Mouse (Mus musculus) midbrain, embryonic 15.5 days (tissue): ENCODE measurements at regions not wholly inside any gene's neighbourhood (a gene's known extent, or its start where the extent isn't known, plus 50 kb on each side); places are given as distances from the start of the nearest gene placed in this dataset.

Experiments
- ATAC-seq: fragments of 200-750 bp; cut with Nextera tagmentation; replicated peaks from 2 replicates; pipeline ENCODE4 v1.8.0; 2017; ENCODE audit warnings: moderate TSS enrichment
- H3K27ac ChIP-seq: fragments of 300-500 bp; sonication (generic); 2 replicates; pipeline ENCODE4 v1.5.1; 2015; ENCODE audit warnings: mild to moderate bottlenecking, inconsistent platforms
- H3K27me3 ChIP-seq: fragments of 300-500 bp; sonication (generic); replicated peaks from 2 replicates; pipeline ENCODE4 v1.6.1; 2015; ENCODE audit warnings: inconsistent platforms
- H3K36me3 ChIP-seq: fragments of 300-500 bp; sonication (generic); replicated peaks from 2 replicates; pipeline ENCODE4 v1.6.1; 2015; ENCODE audit warnings: inconsistent platforms
- H3K4me1 ChIP-seq: fragments of 300-500 bp; sonication (generic); 2 replicates; pipeline ENCODE4 v1.6.1; 2015; ENCODE audit warnings: inconsistent platforms
- H3K4me2 ChIP-seq: fragments of 300-500 bp; sonication (generic); 2 replicates; pipeline ENCODE4 v1.6.1; 2015; ENCODE audit warnings: inconsistent platforms, mild to moderate bottlenecking, moderate library complexity
- H3K4me3 ChIP-seq: fragments of 300-500 bp; sonication (generic); 2 replicates; pipeline ENCODE4 v1.5.1; 2015; ENCODE audit warnings: mild to moderate bottlenecking, inconsistent platforms
- H3K9ac ChIP-seq: fragments of 300-500 bp; sonication (generic); 2 replicates; pipeline ENCODE4 v1.6.1; 2015; ENCODE audit warnings: mild to moderate bottlenecking, inconsistent platforms
- H3K9me3 ChIP-seq: fragments of 300-500 bp; sonication (generic); 2 replicates; pipeline ENCODE4 v1.6.1; 2016; ENCODE audit warnings: inconsistent platforms
- WGBS: fragments of 180-500 bp; shearing (Covaris S2); methylation state at CpG from one replicate; pipeline ENCODE4 v1.1.7; 2015; ENCODE audit warnings: mixed read lengths; 5-methylcytosine and 5-hydroxymethylcytosine counted together

DNA sequence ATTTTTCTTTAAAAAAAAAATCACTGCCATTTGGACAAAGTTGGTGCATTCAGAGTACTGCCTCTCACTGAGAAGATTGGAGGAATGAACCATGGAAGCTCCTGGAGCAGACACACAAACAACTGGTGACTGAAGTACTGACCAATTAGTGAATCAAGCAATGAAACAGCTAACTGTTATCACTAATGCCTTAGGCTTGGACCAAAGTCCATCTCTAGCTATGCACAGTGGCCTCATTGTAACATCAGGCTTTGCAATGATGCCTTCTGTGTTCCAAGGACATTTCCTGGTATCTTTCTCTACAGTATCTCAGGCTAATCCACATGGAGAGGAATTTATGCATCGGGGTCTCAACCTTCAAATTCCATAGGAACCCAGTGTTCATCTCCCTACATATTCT lies 123.2 kb upstream of the Nsun2 start:
- no peak overlapping the region for H3K4me3 ChIP-seq
- no peaks in the 10 kb centered on the region for H3K27me3 ChIP-seq
- H3K36me3 ChIP-seq = no peaks in the 10 kb centered on the region
- no peak overlapping the region for H3K27ac ChIP-seq
- H3K4me1 ChIP-seq = no peaks in the 10 kb centered on the region
- H3K9ac ChIP-seq = no peak overlapping the region
- H3K9me3 ChIP-seq = no peaks in the 10 kb centered on the region
- ATAC-seq = no peak
- WGBS = 83% methylated on average over 1 of the region's 1 CpGs
- H3K4me2 ChIP-seq = no peak overlapping the region

DNA sequence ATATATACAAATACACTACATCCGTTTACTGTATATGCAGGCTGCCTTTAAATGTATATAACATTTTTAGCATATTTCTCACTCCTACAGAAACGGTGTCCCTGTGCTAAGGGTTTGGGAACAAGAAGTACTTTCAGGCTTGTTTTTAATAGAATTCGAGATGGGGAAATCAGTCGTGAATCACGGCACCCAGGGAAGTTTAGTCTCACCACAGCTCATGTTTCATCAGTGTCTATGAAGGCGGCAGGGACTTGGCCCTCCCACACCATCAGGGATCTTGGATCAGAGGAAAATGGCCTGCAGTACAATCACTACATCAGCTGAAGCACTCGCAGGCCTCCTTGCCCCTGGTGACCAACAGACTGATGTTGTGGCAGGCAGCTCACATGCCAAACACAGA lies 118.7 kb upstream of the Nsun2 start:
- Histone ChIP-seq H3K9me3 (no peaks in the 10 kb centered on the region), H3K4me3 (no peak overlapping the region), H3K27ac (no peak overlapping the region), H3K4me2 (no peak overlapping the region), H3K4me1 (no peaks in the 10 kb centered on the region), H3K36me3 (no peaks in the 10 kb centered on the region), H3K27me3 (no peaks in the 10 kb centered on the region), H3K9ac (no peak overlapping the region)
- 83% methylated on average over 7 of the region's 7 CpGs for WGBS
- no peak for ATAC-seq

- Histone ChIP-seq H3K4me2 (no peak overlapping the region), H3K9me3 (no peaks in the 10 kb centered on the region), H3K27me3 (no peaks in the 10 kb centered on the region), H3K36me3 (no peaks in the 10 kb centered on the region), H3K27ac (no peak overlapping the region), H3K9ac (no peak overlapping the region), H3K4me3 (no peak overlapping the region), H3K4me1 (no peaks in the 10 kb centered on the region)
- ATAC-seq = 0 out of 2 replicates have a peak, but pooled peaks have one; percentile 34
- WGBS = 47% methylated on average over 2 of the region's 2 CpGs
Measured at GRCm38 (mm10) chr13:69416726-69417125, 116.8 kb upstream of the Nsun2 start.

DNA sequence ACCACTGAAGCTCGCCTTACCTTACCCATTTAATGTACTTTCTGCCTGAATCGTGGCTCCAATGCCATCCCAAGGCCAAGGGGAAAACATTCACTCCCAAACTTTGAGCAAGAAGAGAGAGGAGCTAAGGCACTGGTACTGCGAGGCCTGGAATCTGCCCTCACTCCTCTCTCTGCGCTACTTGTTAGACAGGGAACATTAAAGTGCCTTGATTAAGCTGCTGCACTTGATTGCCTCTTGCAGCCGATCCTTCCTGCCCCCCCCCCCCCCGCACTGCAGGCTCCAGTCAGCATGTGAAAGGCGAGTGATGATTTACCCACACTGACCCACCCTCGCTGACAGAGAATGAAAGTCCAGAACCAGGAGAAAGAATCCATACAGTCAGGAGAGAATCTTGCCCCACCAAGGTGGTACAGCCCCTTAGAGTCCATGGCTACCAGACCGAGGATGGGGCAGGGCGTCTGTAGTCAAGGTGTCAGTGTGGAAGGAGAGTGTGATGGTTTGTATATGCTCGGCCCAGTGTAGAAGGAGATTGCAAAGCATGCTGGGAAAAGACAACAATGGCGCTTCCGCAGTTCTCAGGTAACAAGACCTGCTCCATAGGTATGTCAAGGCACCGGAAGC lies 115.6 kb upstream of the Nsun2 start:
- no peaks in the 10 kb centered on the region for H3K36me3 ChIP-seq
- H3K4me1 ChIP-seq = no peaks in the 10 kb centered on the region
- no peak for ATAC-seq
- no peak overlapping the region for H3K4me2 ChIP-seq
- H3K9me3 ChIP-seq = no peaks in the 10 kb centered on the region
- no peaks in the 10 kb centered on the region for H3K27me3 ChIP-seq
- no peak overlapping the region for H3K4me3 ChIP-seq
- no peak overlapping the region for H3K27ac ChIP-seq
- no peak overlapping the region for H3K9ac ChIP-seq
- WGBS = 81% methylated on average over 14 of the region's 14 CpGs

DNA sequence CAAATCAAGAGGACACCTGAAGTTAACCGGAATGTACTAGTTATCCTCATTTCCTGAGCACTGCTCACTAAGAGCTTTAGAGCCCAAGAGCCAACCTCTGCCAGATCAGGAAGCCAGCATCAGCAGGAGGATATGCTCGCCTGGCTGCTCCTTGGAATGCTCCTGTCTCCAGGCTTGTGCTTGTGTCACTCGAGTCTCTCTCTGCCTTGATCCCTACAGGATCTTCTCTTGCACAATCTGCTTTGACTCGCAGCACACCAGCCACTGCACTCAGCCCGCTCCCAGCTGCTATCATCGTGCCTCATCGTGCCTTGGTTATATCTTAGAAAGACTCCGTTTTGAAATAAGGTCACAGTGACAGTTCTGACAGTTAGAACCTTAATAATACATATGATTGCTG lies 113.4 kb upstream of the Nsun2 start:
- no peaks in the 10 kb centered on the region for H3K4me1 ChIP-seq
- 87% methylated on average over 8 of the region's 8 CpGs for WGBS
- no peaks in the 10 kb centered on the region for H3K36me3 ChIP-seq
- H3K4me3 ChIP-seq = no peak overlapping the region
- no peak overlapping the region for H3K27ac ChIP-seq
- no peak overlapping the region for H3K4me2 ChIP-seq
- no peak overlapping the region for H3K9ac ChIP-seq
- H3K9me3 ChIP-seq = no peaks in the 10 kb centered on the region
- no peak for ATAC-seq
- no peaks in the 10 kb centered on the region for H3K27me3 ChIP-seq

DNA sequence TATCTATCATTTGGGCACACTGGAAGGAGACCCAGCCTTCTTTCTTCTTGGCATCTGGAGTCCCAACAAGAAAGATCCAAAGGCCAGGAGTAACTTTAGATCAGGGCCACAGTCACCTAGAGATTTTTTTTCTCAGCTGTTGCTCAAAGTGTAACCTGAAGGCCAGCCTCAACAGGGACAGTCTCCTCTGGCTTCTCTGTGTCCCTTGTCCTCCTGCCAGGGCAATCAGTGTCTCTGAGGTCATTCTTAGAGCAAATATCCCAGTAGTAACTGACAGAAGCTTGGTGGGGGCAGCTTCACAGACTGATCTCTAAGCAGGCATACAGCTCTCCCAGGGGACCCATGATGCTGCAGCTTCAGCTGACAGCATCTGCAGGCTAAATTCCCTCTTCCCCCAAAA lies 111.6 kb upstream of the Nsun2 start:
- Histone ChIP-seq H3K27ac (no peak overlapping the region), H3K4me2 (no peak overlapping the region), H3K27me3 (no peaks in the 10 kb centered on the region), H3K4me3 (no peak overlapping the region), H3K36me3 (no peaks in the 10 kb centered on the region), H3K4me1 (peaks cover 5% of the 10 kb centered on the region; the same call in 1 of the 2 replicates), H3K9me3 (no peaks in the 10 kb centered on the region), H3K9ac (no peak overlapping the region)
- no peak for ATAC-seq

DNA sequence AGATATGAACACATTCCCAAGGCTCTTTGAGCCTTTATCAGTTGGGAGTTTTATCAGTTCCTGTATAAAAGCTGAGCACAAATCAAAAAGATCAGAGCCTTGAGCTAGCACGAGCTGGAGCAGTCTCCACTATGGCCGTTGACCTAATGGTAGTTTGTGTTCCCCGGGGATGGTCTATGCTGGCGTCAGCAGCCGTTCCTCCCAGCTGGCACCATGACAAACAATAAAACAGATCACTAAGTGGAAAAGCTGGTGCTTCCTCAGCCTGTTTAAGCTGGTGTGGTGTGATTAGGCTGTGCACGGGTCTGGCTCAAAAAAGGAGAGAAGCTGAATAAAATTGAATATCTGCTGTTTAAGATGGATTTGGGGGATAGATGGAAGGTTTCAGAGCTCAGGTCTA lies 107.4 kb upstream of the Nsun2 start:
- Histone ChIP-seq H3K36me3 (no peaks in the 10 kb centered on the region), H3K4me1 (peaks cover 13% of the 10 kb centered on the region; the same call in 1 of the 2 replicates), H3K27ac (0 out of 2 replicates have a peak overlapping the region, but pooled peaks have one; percentile 7), H3K27me3 (no peaks in the 10 kb centered on the region), H3K4me3 (no peak overlapping the region), H3K4me2 (no peak overlapping the region), H3K9me3 (no peaks in the 10 kb centered on the region), H3K9ac (no peak overlapping the region)
- ATAC-seq = peak; percentile 38; the same call in 1 of the 2 replicates
- 38% methylated on average over 6 of the region's 6 CpGs for WGBS

DNA sequence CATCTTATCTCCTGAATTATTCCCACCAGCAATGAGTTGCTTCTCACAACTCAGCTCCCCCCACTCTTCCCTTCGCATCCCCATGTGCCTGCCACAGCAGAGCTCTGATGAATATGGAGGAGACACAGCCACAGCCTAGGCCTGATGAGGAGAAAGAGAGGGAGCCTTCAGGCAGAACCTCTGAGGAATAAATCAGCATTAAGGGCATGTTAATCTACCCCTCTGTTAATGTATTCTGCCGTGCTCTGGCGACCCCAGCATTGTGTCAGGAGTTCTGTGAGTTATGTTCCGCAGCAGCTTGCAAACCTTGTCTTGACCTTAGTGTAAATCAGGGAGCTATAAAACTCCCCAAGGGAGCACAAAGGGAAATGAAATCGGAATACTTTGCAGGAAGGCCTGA lies 104.0 kb upstream of the Nsun2 start:
- H3K4me2 ChIP-seq = no peak overlapping the region
- ATAC-seq = peak; percentile 84
- no peak overlapping the region for H3K4me3 ChIP-seq
- no peaks in the 10 kb centered on the region for H3K36me3 ChIP-seq
- WGBS = 21% methylated on average over 5 of the region's 5 CpGs
- no peaks in the 10 kb centered on the region for H3K27me3 ChIP-seq
- H3K9ac ChIP-seq = no peak overlapping the region
- no peak overlapping the region for H3K27ac ChIP-seq
- no peaks in the 10 kb centered on the region for H3K9me3 ChIP-seq
- peaks cover 13% of the 10 kb centered on the region; the same call in 1 of the 2 replicates for H3K4me1 ChIP-seq

- ATAC-seq = no peak
- Histone ChIP-seq H3K9me3 (no peaks in the 10 kb centered on the region), H3K4me2 (no peak overlapping the region), H3K36me3 (no peaks in the 10 kb centered on the region), H3K27ac (no peak overlapping the region), H3K9ac (no peak overlapping the region), H3K4me1 (peaks cover 8% of the 10 kb centered on the region; the same call in 1 of the 2 replicates), H3K27me3 (no peaks in the 10 kb centered on the region), H3K4me3 (no peak overlapping the region)
- WGBS = 84% methylated on average over 8 of the region's 8 CpGs
Measured at GRCm38 (mm10) chr13:69433461-69434323, 99.9 kb upstream of the Nsun2 start.

GRCm38 (mm10) chr13:69439486-69439885 lies 94.1 kb upstream of the Nsun2 start:
- Histone ChIP-seq H3K9ac (no peak overlapping the region), H3K36me3 (no peaks in the 10 kb centered on the region), H3K4me2 (no peak overlapping the region), H3K4me3 (no peak overlapping the region), H3K4me1 (no peaks in the 10 kb centered on the region), H3K27ac (no peak overlapping the region), H3K27me3 (no peaks in the 10 kb centered on the region), H3K9me3 (no peaks in the 10 kb centered on the region)
- ATAC-seq = no peak
- 94% methylated on average over 9 of the region's 9 CpGs for WGBS

GRCm38 (mm10) chr13:69441798-69442197 lies 91.7 kb upstream of the Nsun2 start:
- no peak for ATAC-seq

DNA sequence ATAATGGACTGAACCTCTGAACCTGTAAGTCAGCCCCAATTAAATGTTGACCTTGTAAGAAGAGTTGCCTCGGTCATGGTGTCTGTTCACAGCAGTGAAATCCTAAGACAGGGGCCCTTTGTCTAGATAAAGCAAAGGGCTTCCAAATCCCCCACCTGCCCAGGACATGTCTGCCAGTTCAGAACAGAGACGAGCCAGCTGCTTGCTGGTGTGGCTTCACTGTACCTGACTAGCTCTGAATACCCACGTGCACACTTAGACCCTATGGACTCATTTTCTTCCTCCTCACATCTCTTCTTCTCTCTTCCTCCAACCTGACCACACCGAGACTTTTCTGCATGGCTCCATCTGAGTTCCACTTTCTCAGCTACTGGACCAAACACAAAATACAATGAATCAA lies 87.9 kb upstream of the Nsun2 start:
- Histone ChIP-seq H3K36me3 (no peaks in the 10 kb centered on the region), H3K27ac (no peak overlapping the region), H3K9me3 (no peaks in the 10 kb centered on the region), H3K9ac (no peak overlapping the region), H3K4me1 (no peaks in the 10 kb centered on the region), H3K4me3 (no peak overlapping the region), H3K4me2 (no peak overlapping the region), H3K27me3 (no peaks in the 10 kb centered on the region)
- no peak for ATAC-seq
- 77% methylated on average over 4 of the region's 4 CpGs for WGBS

More at GRCm38 (mm10) chr13:69441798-69442197, 91.7 kb upstream of the Nsun2 start:
- Histone ChIP-seq H3K9ac (no peak overlapping the region), H3K4me1 (no peaks in the 10 kb centered on the region), H3K4me3 (no peak overlapping the region), H3K27ac (no peak overlapping the region), H3K4me2 (no peak overlapping the region), H3K36me3 (no peaks in the 10 kb centered on the region), H3K27me3 (no peaks in the 10 kb centered on the region), H3K9me3 (no peaks in the 10 kb centered on the region)
- 58% methylated on average over 1 of the region's 1 CpGs for WGBS
